Mouse (Mus musculus) ovary, postnatal 10 days (tissue): Measurements from ENCODE around the gene Tigd4.
"Not testable (repeated sequence)": the region's sequence is repeated elsewhere in the genome, so short reads cannot be mapped to it uniquely, and the experiment has no call there.

Experiments used
- DNase-seq: peaks from one replicate; pipeline ENCODE4 v3.0.0; 2022; ENCODE audit warnings: low spot score

Tigd4 gene

GRCm38 (mm10) chr3:84593274-84593673 is at the start of gene Tigd4:
TSS of gene Tigd4 (plus strand) at chr3:84593574.
- DNase-seq = no peak

GRCm38 (mm10) chr3:84547177-84547576 is 46.2 kb upstream of the Tigd4 start:
- no peak for DNase-seq

GRCm38 (mm10) chr3:84555780-84556179 is 37.6 kb upstream of the Tigd4 start:
- no peak for DNase-seq

GRCm38 (mm10) chr3:84558301-84558700 is 35.1 kb upstream of the Tigd4 start:
- no peak for DNase-seq

GRCm38 (mm10) chr3:84562911-84563310 is 30.5 kb upstream of the Tigd4 start:
- not testable (repeated sequence) for DNase-seq

GRCm38 (mm10) chr3:84563415-84563814 is 30.0 kb upstream of the Tigd4 start:
- no peak for DNase-seq

GRCm38 (mm10) chr3:84568540-84568939 is 24.8 kb upstream of the Tigd4 start:
- no peak for DNase-seq

- DNase-seq = no peak
Measured at GRCm38 (mm10) chr3:84569587-84569986, 23.8 kb upstream of the Tigd4 start.

GRCm38 (mm10) chr3:84570501-84570900 is 22.9 kb upstream of the Tigd4 start:
- no peak for DNase-seq

- DNase-seq = no peak
Measured at GRCm38 (mm10) chr3:84580716-84581115, 12.7 kb upstream of the Tigd4 start.

GRCm38 (mm10) chr3:84581696-84582022 is 11.7 kb upstream of the Tigd4 start:
- DNase-seq = no peak

GRCm38 (mm10) chr3:84582023-84582912 is 11.1 kb upstream of the Tigd4 start, which contains the start of gene Arfip1:
TSS of gene Arfip1 (minus strand) at chr3:84582625.
- DNase-seq = peak; percentile 99

GRCm38 (mm10) chr3:84582913-84583276 is 10.5 kb upstream of the Tigd4 start:
- DNase-seq = no peak

GRCm38 (mm10) chr3:84586736-84587135 is 6.6 kb upstream of the Tigd4 start:
- no peak for DNase-seq

GRCm38 (mm10) chr3:84594894-84595676 is 1.7 kb downstream of the Tigd4 start:
- no peak for DNase-seq

- no peak for DNase-seq
Measured at GRCm38 (mm10) chr3:84595677-84596234, 2.4 kb downstream of the Tigd4 start.

- DNase-seq = no peak
Measured at GRCm38 (mm10) chr3:84597996-84598734, 4.8 kb downstream of the Tigd4 start.

GRCm38 (mm10) chr3:84598756-84599155 is 5.4 kb downstream of the Tigd4 start:
- no peak for DNase-seq

GRCm38 (mm10) chr3:84601870-84602495 is 8.6 kb downstream of the Tigd4 start:
- DNase-seq = no peak

- no peak for DNase-seq
Measured at GRCm38 (mm10) chr3:84602759-84603158, 9.4 kb downstream of the Tigd4 start.

- DNase-seq = no peak
Measured at GRCm38 (mm10) chr3:84603212-84603611, 9.8 kb downstream of the Tigd4 start.
